Mouse (Mus musculus): Measurements from ENCODE around the gene Cdkn2c.

DNA sequence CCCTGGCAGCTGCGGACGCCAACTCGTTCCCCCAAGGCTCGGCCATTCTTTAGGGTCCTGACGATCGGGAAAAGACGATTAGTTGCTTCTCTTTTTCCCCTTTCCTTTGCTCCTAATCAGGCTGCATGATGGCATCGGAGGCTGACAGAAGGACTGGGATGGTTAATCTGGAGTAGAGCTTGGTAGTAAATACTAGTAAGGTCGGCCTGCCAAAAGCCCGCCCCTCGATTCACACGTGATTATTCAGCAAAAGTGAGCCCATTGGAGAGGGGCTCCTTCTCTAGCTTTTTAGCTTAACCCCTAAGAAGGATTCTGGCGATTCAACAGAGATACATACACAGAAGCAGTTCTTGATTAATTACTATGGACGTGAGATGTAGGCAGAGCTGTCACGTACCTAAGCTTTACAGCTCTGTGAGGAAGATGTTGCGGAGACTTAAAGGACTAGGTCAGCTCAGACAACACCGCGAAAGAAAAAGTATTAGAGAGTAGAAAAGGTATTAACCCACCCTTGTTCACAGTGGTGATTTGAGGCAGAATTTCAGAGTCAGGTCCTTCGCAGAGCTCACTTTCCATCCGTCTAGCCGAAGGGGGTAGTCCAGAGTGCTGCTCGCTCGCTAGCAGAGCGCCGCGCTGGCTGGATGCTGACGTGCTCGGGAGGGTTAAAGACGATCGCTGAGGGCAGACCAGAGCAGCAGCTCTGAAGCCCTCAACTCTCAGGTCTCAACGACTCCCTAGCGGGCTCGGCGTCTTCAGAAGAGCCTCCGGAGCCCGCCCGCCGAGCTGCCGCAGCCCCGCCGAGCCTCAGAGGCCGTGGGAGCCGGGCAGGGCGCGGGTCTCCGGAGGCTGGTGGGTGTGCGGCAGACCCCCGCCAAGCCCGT is 1.6 kb downstream of the Cdkn2c start:
- peak; percentile 40; the same call in 1 of the 2 replicates for TF ChIP-seq POLR2A (IDR thresholded peaks at IDR 0.05; ENCODE audit: low read depth, low read length)
- TF ChIP-seq CTCF (IDR thresholded peaks at IDR 0.05; ENCODE audit: borderline replicate concordance, insufficient read depth, low read length), result no peak
